Mouse (Mus musculus) liver, adult 2 months (tissue): ENCODE measurements around the gene Gimap9.
A peak's percentile ranks its signal among the peaks of the same experiment; 100 is the strongest.

Experiments
- CTCF ChIP-seq: fragments of 200-500 bp; IDR thresholded peaks from 2 replicates; pipeline ENCODE4 v1.5.1; 2011; ENCODE audit warnings: low read depth, low read length, control low read depth
- POLR2A ChIP-seq: fragments of 200-500 bp; IDR thresholded peaks from 2 replicates; pipeline ENCODE4 v1.6.1; 2011; ENCODE audit warnings: low read length, control low read depth; ENCODE audit not compliant: insufficient read depth; ENCODE audit errors: extremely low read depth

- TF ChIP-seq CTCF = peak; percentile 83
- TF ChIP-seq POLR2A = no peak
Observed at GRCm38 (mm10) chr6:48646995-48647394, 28.9 kb upstream of the Gimap9 start, which contains the start of gene Gimap8.
